Mouse (Mus musculus): ENCODE results near the gene Ap5s1. TPM values are rescaled to one million over a fixed set of nuclear protein-coding genes. Genes with fewer than 3 reads are reported as not detected.

The Ap5s1 gene
- polyA plus RNA-seq, 1 experiment from 2014 or later = 17.0 TPM

GRCm38 (mm10) chr2:131200710-131201109 is 6.2 kb upstream of the Ap5s1 start:
- Histone ChIP-seq H3K27ac (no peak overlapping the region), H3K4me3 (ENCODE audit: inconsistent target) (no peak overlapping the region), H3K36me3 (ENCODE audit: inconsistent target) (no peaks in the 10 kb centered on the region), H3K79me2 (ENCODE audit: inconsistent target) (no peaks in the 10 kb centered on the region)
- WGBS (ENCODE audit: missing documents) = 91% methylated on average over 2 of the region's 2 CpGs

- H3K27ac ChIP-seq = no peak overlapping the region
- no peaks in the 10 kb centered on the region for H3K79me2 ChIP-seq (ENCODE audit: inconsistent target)
- no peak overlapping the region for H3K4me3 ChIP-seq (ENCODE audit: inconsistent target)
- WGBS (ENCODE audit: missing documents) = 94% methylated on average over 3 of the region's 3 CpGs
- H3K36me3 ChIP-seq (ENCODE audit: inconsistent target) = no peaks in the 10 kb centered on the region
Measured at GRCm38 (mm10) chr2:131201262-131201661, 5.6 kb upstream of the Ap5s1 start.

- WGBS (ENCODE audit: missing documents) = 82% methylated on average over 6 of the region's 6 CpGs
- no peak overlapping the region for H3K4me3 ChIP-seq (ENCODE audit: inconsistent target)
- H3K27ac ChIP-seq = peak overlapping the region; percentile 97
Measured at GRCm38 (mm10) chr2:131203816-131204409, 3.0 kb upstream of the Ap5s1 start.

GRCm38 (mm10) chr2:131204410-131204981 is 2.4 kb upstream of the Ap5s1 start:
- Histone ChIP-seq H3K4me3 (ENCODE audit: inconsistent target) (no peak overlapping the region), H3K27ac (peak overlapping the region; percentile 97), H3K36me3 (ENCODE audit: inconsistent target) (no peaks in the 10 kb centered on the region), H3K79me2 (ENCODE audit: inconsistent target) (no peaks in the 10 kb centered on the region)
- WGBS (ENCODE audit: missing documents) = 12% methylated on average over 5 of the region's 7 CpGs

More at GRCm38 (mm10) chr2:131203816-131204409, 3.0 kb upstream of the Ap5s1 start:
- Histone ChIP-seq H3K79me2 (ENCODE audit: inconsistent target) (no peaks in the 10 kb centered on the region), H3K36me3 (ENCODE audit: inconsistent target) (no peaks in the 10 kb centered on the region)

GRCm38 (mm10) chr2:131205521-131206182 is 1.2 kb upstream of the Ap5s1 start:
- Histone ChIP-seq H3K36me3 (ENCODE audit: inconsistent target) (no peaks in the 10 kb centered on the region), H3K4me3 (ENCODE audit: inconsistent target) (no peak overlapping the region), H3K27ac (peak overlapping the region; percentile 97), H3K79me2 (ENCODE audit: inconsistent target) (no peaks in the 10 kb centered on the region)
- WGBS (ENCODE audit: missing documents) = 83% methylated on average over 8 of the region's 8 CpGs

GRCm38 (mm10) chr2:131208356-131208755 is 1.5 kb downstream of the Ap5s1 start:
- 100% methylated on average over 2 of the region's 2 CpGs for WGBS (ENCODE audit: missing documents)
- Histone ChIP-seq H3K4me3 (ENCODE audit: inconsistent target) (no peak overlapping the region), H3K27ac (peak overlapping the region; percentile 98), H3K36me3 (ENCODE audit: inconsistent target) (peaks cover 11% of the 10 kb centered on the region; the same call in 1 of the 2 replicates), H3K79me2 (ENCODE audit: inconsistent target) (peaks cover 19% of the 10 kb centered on the region; the same call in 1 of the 2 replicates)

GRCm38 (mm10) chr2:131209125-131209795 is 2.4 kb downstream of the Ap5s1 start:
- WGBS (ENCODE audit: missing documents) = 78% methylated on average over 4 of the region's 4 CpGs
- Histone ChIP-seq H3K27ac (peak overlapping the region; percentile 98), H3K79me2 (ENCODE audit: inconsistent target) (peaks cover 19% of the 10 kb centered on the region; the same call in 1 of the 2 replicates), H3K36me3 (ENCODE audit: inconsistent target) (peaks cover 20% of the 10 kb centered on the region; the same call in 1 of the 2 replicates), H3K4me3 (ENCODE audit: inconsistent target) (no peak overlapping the region)

GRCm38 (mm10) chr2:131209969-131210792 is 3.3 kb downstream of the Ap5s1 start:
- 1% methylated on average over 49 of the region's 50 CpGs for WGBS (ENCODE audit: missing documents)
- H3K36me3 ChIP-seq (ENCODE audit: inconsistent target) = peaks cover 24% of the 10 kb centered on the region; the same call in 1 of the 2 replicates

GRCm38 (mm10) chr2:131211026-131211615 is 4.2 kb downstream of the Ap5s1 start:
- Histone ChIP-seq H3K27ac (peak overlapping the region; percentile 98), H3K4me3 (ENCODE audit: inconsistent target) (peak overlapping the region; percentile 84), H3K79me2 (ENCODE audit: inconsistent target) (peaks cover 19% of the 10 kb centered on the region; the same call in 1 of the 2 replicates), H3K36me3 (ENCODE audit: inconsistent target) (peaks cover 24% of the 10 kb centered on the region; the same call in 1 of the 2 replicates)
- 58% methylated on average over 9 of the region's 9 CpGs for WGBS (ENCODE audit: missing documents)

More at GRCm38 (mm10) chr2:131209969-131210792, 3.3 kb downstream of the Ap5s1 start:
- peak overlapping the region; percentile 84 for H3K4me3 ChIP-seq (ENCODE audit: inconsistent target)
- peak overlapping the region; percentile 98 for H3K27ac ChIP-seq
- H3K79me2 ChIP-seq (ENCODE audit: inconsistent target) = peaks cover 19% of the 10 kb centered on the region; the same call in 1 of the 2 replicates

- H3K27ac ChIP-seq = no peak overlapping the region
- WGBS (ENCODE audit: missing documents) = 93% methylated on average over 7 of the region's 7 CpGs
- peaks cover 24% of the 10 kb centered on the region; the same call in 1 of the 2 replicates for H3K36me3 ChIP-seq (ENCODE audit: inconsistent target)
- no peak overlapping the region for H3K4me3 ChIP-seq (ENCODE audit: inconsistent target)
- peaks cover 19% of the 10 kb centered on the region; the same call in 1 of the 2 replicates for H3K79me2 ChIP-seq (ENCODE audit: inconsistent target)
Measured at GRCm38 (mm10) chr2:131213773-131214172, 6.9 kb downstream of the Ap5s1 start.

- Histone ChIP-seq H3K27ac (no peak overlapping the region), H3K36me3 (ENCODE audit: inconsistent target) (peaks cover 24% of the 10 kb centered on the region; the same call in 1 of the 2 replicates), H3K4me3 (ENCODE audit: inconsistent target) (no peak overlapping the region), H3K79me2 (ENCODE audit: inconsistent target) (peaks cover 17% of the 10 kb centered on the region; the same call in 1 of the 2 replicates)
- 90% methylated on average over 7 of the region's 7 CpGs for WGBS (ENCODE audit: missing documents)
Measured at GRCm38 (mm10) chr2:131215941-131216858, 9.3 kb downstream of the Ap5s1 start.

- no peaks in the 10 kb centered on the region for H3K36me3 ChIP-seq (ENCODE audit: inconsistent target)
- H3K4me3 ChIP-seq (ENCODE audit: inconsistent target) = no peak overlapping the region
- no peak overlapping the region for H3K27ac ChIP-seq
- 65% methylated on average over 4 of the region's 4 CpGs for WGBS (ENCODE audit: missing documents)
- H3K79me2 ChIP-seq (ENCODE audit: inconsistent target) = no peaks in the 10 kb centered on the region
Measured at GRCm38 (mm10) chr2:131220030-131220429, 13.2 kb downstream of the Ap5s1 start.

All from macrophage (primary cell).